Mouse (Mus musculus): ENCODE measurements around the gene Syt1. TPM values are rescaled to one million over a fixed set of nuclear protein-coding genes. Genes with fewer than 3 reads are reported as not detected.

The Syt1 gene
- polyA plus RNA-seq, 1 experiment: 748 TPM

DNA sequence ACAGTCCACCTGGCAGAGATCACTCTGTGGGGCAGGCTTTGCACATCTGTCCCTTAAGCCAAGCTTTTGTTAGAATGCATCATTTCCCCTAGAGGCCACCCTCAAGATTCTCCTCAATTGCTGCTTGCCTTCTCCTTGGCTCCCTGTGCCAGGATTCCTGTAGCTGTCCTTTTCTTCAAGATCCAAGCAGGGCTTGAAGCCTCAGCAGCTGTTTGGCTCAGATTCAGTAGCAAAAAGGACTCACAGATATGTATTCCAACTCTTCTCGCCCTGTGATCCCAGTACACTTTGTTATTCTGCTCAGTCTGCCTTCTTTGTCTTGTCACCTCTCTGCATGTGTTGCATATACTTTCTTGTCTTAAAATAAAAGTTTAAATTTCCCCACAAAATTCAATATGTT, 206.4 kb downstream of the Syt1 start:
- Histone ChIP-seq H3K27ac (ENCODE audit: insufficient read depth, low read length) (no peak overlapping the region; the same call in 1 of the 2 replicates), H3K4me3 (ENCODE audit: insufficient read depth, low read length) (no peak overlapping the region), H3K4me1 (ENCODE audit: control insufficient read depth, insufficient read depth, low read length) (peaks cover 3% of the 10 kb centered on the region; the same call in 1 of the 2 replicates)
- TF ChIP-seq CTCF (IDR thresholded peaks at IDR 0.05; ENCODE audit: extremely low read depth, insufficient read depth, low read length) (no peak), POLR2A (IDR thresholded peaks at IDR 0.05; ENCODE audit: extremely low read depth, insufficient read depth, low read length) (no peak)

DNA sequence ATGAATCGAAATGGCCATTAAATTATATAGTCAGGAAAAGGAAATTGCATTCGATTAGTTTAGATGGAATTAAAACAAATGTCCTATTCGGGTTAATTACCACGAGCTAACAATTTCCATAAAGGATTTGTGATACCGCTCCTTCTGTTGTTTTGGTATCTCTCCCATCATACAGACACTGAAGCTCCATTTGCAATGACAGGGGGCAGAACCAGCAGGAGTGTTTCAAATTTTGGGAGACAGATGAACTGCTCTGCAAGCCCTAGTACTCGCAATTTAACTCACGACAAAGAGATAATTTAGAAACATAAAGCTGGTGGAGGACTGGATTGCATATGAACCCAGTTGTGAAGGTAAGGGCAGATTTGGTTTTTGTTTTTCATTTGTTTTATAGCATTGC, 210.0 kb downstream of the Syt1 start:
- H3K27ac ChIP-seq (ENCODE audit: insufficient read depth, low read length): no peak overlapping the region
- no peak overlapping the region for H3K4me3 ChIP-seq (ENCODE audit: insufficient read depth, low read length)
- TF ChIP-seq CTCF (IDR thresholded peaks at IDR 0.05; ENCODE audit: extremely low read depth, insufficient read depth, low read length) (no peak), POLR2A (IDR thresholded peaks at IDR 0.05; ENCODE audit: extremely low read depth, insufficient read depth, low read length) (no peak)
- H3K4me1 ChIP-seq (ENCODE audit: control insufficient read depth, insufficient read depth, low read length): peaks cover 3% of the 10 kb centered on the region; the same call in 1 of the 2 replicates

DNA sequence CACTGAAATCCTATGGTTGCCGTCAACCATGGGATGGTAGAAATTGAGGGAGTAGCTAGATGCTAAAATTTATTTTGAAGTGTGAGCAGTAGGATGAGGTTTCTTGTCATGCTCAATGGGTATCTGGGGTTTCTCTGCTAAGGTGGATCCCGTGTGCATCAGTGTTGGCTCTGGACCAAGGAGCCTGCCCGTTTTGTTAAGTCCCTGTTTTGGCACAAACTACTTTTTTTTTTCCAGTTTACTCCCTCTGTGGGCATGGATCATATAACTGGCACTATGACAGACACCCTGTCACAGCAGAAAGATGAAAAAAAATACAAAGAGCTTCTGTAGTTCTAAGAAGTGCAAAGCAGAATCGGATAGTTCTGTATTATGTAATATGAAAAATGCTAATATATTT, 212.0 kb downstream of the Syt1 start:
- H3K27ac ChIP-seq (ENCODE audit: insufficient read depth, low read length): no peak overlapping the region
- TF ChIP-seq CTCF (IDR thresholded peaks at IDR 0.05; ENCODE audit: extremely low read depth, insufficient read depth, low read length) (no peak), POLR2A (IDR thresholded peaks at IDR 0.05; ENCODE audit: extremely low read depth, insufficient read depth, low read length) (no peak)
- peaks cover 1% of the 10 kb centered on the region; the same call in 1 of the 2 replicates for H3K4me1 ChIP-seq (ENCODE audit: control insufficient read depth, insufficient read depth, low read length)
- H3K4me3 ChIP-seq (ENCODE audit: insufficient read depth, low read length): no peak overlapping the region

DNA sequence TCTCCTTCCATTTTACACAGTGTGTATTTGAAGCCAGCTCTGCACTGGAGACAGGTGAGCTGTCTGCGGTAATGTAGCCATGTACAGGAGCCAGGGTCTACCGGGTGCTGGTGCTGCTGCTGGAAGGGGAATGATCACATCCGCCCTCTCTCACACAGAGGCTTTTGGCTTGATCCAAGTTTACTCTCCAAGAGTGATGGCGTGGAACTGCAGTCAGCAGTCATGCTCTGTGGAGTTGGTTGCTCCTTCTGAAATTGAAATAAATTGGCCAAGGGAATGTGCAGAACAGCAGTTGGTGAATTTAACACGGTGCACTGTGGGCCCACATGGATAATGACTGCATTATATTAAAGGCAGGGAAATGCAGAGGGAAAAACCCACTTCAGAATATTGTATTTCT, 228.0 kb downstream of the Syt1 start:
- H3K4me3 ChIP-seq (ENCODE audit: insufficient read depth, low read length): no peak overlapping the region

DNA sequence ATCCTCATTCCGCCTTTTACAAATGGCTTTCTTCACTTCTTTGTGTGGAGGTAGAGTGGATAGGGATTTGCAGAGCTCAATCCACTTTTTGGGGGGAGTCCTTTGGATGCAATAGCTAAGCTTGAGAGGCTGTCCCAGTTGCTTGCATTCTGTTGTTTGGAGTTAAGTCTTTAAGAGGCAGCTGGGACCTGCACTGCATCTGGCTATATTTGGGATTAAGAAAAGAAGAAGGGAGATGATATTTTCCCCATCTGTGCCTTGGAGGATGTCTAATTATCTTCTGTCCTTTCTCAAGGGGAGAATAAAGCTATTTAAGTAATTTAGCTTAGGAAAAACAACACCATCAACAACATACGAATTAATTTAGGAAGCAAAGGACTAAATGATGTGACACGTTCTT, 230.2 kb downstream of the Syt1 start:
- H3K27ac ChIP-seq (ENCODE audit: insufficient read depth, low read length): no peak overlapping the region
- TF ChIP-seq POLR2A (IDR thresholded peaks at IDR 0.05; ENCODE audit: extremely low read depth, insufficient read depth, low read length) (no peak), CTCF (IDR thresholded peaks at IDR 0.05; ENCODE audit: extremely low read depth, insufficient read depth, low read length) (no peak)
- H3K4me1 ChIP-seq (ENCODE audit: control insufficient read depth, insufficient read depth, low read length): peaks cover 7% of the 10 kb centered on the region; the same call in 1 of the 2 replicates
- H3K4me3 ChIP-seq (ENCODE audit: insufficient read depth, low read length): no peak overlapping the region

More for the DNA sequence above, 228.0 kb downstream of the Syt1 start:
- H3K4me1 ChIP-seq (ENCODE audit: control insufficient read depth, insufficient read depth, low read length): peaks cover 7% of the 10 kb centered on the region; the same call in 1 of the 2 replicates
- TF ChIP-seq CTCF (IDR thresholded peaks at IDR 0.05; ENCODE audit: extremely low read depth, insufficient read depth, low read length) (no peak), POLR2A (IDR thresholded peaks at IDR 0.05; ENCODE audit: extremely low read depth, insufficient read depth, low read length) (no peak)
- no peak overlapping the region for H3K27ac ChIP-seq (ENCODE audit: insufficient read depth, low read length)

DNA sequence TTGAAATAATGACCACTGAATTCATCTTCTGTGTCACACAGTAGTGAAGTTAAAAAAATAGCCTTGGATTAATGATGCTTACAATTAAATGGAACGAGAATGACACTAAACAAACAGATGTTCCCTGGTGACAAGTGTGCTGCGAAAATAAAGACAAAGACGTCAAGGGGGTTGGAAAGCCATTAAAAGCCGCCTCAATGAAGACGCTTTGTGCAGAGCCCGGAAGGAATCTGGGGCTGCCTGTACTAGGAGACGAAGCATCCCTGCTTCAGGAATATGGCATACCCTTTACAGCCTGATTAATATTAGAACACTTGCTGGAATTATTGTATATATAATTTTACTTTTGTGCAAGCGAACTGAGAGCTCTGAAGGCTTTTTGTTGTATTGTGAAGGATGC, 234.0 kb downstream of the Syt1 start:
- Histone ChIP-seq H3K27ac (ENCODE audit: insufficient read depth, low read length) (no peak overlapping the region; the same call in 1 of the 2 replicates), H3K4me3 (ENCODE audit: insufficient read depth, low read length) (no peak overlapping the region), H3K4me1 (ENCODE audit: control insufficient read depth, insufficient read depth, low read length) (peaks cover 7% of the 10 kb centered on the region; the same call in 1 of the 2 replicates)
- TF ChIP-seq CTCF (IDR thresholded peaks at IDR 0.05; ENCODE audit: extremely low read depth, insufficient read depth, low read length): no peak
- TF ChIP-seq POLR2A (IDR thresholded peaks at IDR 0.05; ENCODE audit: extremely low read depth, insufficient read depth, low read length): no peak

DNA sequence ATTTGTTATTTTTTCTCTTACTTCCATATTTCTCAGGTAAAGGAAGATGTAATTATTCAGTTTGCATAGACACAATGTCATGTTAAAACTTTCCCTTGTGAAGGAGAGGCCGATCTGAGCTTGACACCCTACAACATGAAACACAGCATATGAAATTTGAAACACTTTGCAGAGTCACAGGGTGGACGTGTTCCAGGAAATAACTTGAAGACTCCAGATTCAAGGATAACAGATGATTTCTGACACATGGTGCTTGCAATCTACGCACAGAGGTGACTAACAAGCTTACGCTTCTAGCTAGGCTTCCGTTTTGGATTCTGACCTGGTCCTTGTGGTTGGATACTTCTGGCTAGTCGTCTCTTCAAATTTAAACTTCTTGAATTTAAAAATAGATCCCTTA, 239.7 kb downstream of the Syt1 start:
- H3K4me3 ChIP-seq (ENCODE audit: insufficient read depth, low read length): no peak overlapping the region
- H3K27ac ChIP-seq (ENCODE audit: insufficient read depth, low read length): no peak overlapping the region; the same call in 1 of the 2 replicates
- TF ChIP-seq POLR2A (IDR thresholded peaks at IDR 0.05; ENCODE audit: extremely low read depth, insufficient read depth, low read length) (no peak), CTCF (IDR thresholded peaks at IDR 0.05; ENCODE audit: extremely low read depth, insufficient read depth, low read length) (no peak)
- peaks cover 2% of the 10 kb centered on the region; the same call in 1 of the 2 replicates for H3K4me1 ChIP-seq (ENCODE audit: control insufficient read depth, insufficient read depth, low read length)

DNA sequence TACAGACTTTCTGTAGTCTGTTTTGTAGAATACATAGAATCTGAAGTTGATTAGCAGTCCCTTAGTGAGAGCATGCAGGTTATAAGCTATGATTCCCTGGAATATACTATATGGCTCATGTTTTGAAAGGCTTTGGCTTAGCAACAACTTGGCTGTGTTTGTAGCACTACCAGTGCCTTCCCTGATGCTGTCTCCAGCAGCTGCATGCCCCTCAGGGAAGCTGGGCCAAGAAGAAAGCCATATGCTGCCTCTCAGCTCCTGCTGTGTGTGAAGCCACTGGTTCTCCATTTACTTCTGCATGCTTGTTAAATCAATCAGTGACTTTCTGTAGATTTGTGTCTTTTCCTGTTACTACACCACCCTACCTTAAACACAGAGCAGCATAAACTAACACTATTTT, 245.2 kb downstream of the Syt1 start:
- H3K27ac ChIP-seq (ENCODE audit: insufficient read depth, low read length): no peak overlapping the region
- peaks cover 7% of the 10 kb centered on the region; the same call in 1 of the 2 replicates for H3K4me1 ChIP-seq (ENCODE audit: control insufficient read depth, insufficient read depth, low read length)
- TF ChIP-seq POLR2A (IDR thresholded peaks at IDR 0.05; ENCODE audit: extremely low read depth, insufficient read depth, low read length): no peak
- TF ChIP-seq CTCF (IDR thresholded peaks at IDR 0.05; ENCODE audit: extremely low read depth, insufficient read depth, low read length): no peak
- no peak overlapping the region for H3K4me3 ChIP-seq (ENCODE audit: insufficient read depth, low read length)

DNA sequence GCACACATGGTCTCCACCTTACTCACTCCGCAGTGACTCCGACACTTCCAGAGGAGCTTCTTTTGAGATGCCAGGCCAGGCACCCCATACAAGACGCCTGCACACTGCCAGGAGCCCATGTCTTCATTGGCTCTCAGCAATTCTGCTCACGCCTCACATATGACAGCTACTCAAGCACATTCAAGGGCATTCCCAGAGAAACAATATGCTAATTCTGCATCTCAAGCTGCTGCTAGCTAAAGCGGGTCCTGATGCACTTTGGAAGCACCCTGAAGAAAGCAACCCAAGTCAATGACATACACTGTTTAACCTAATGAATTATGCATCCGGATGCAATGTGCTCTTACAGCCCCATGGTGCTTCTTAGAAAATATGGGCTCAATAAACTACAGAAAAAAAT, 247.1 kb downstream of the Syt1 start:
- Histone ChIP-seq H3K4me3 (ENCODE audit: insufficient read depth, low read length) (no peak overlapping the region), H3K27ac (ENCODE audit: insufficient read depth, low read length) (no peak overlapping the region), H3K4me1 (ENCODE audit: control insufficient read depth, insufficient read depth, low read length) (peaks cover 7% of the 10 kb centered on the region; the same call in 1 of the 2 replicates)
- TF ChIP-seq POLR2A (IDR thresholded peaks at IDR 0.05; ENCODE audit: extremely low read depth, insufficient read depth, low read length) (no peak), CTCF (IDR thresholded peaks at IDR 0.05; ENCODE audit: extremely low read depth, insufficient read depth, low read length) (no peak)

DNA sequence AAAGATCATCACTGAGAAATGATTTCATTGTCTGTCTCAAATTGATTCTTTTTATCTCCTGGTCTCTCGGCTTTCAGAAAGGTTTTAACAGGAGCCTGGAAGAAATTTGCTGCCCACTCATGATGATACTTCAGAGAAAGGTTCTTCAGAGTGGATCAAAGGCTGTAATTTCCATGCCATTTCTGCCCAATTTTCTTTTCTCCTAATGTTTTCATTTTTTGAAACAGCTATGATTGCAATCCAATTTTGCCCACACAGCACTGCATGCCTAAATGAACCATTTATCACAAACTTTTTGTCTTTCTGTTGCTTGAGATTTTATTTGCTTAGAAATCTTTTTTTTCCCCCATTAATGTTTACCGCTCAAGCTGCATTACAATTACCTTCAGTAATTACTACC, 257.5 kb downstream of the Syt1 start:
- Histone ChIP-seq H3K4me1 (ENCODE audit: control insufficient read depth, insufficient read depth, low read length) (no peaks in the 10 kb centered on the region; the same call in 1 of the 2 replicates), H3K4me3 (ENCODE audit: insufficient read depth, low read length) (no peak overlapping the region), H3K27ac (ENCODE audit: insufficient read depth, low read length) (no peak overlapping the region)
- TF ChIP-seq POLR2A (IDR thresholded peaks at IDR 0.05; ENCODE audit: extremely low read depth, insufficient read depth, low read length) (no peak), CTCF (IDR thresholded peaks at IDR 0.05; ENCODE audit: extremely low read depth, insufficient read depth, low read length) (no peak)

Data from cortical plate, adult 2 months (tissue).